Mouse (Mus musculus): Measurements from ENCODE around the gene Gm884. TPM values are rescaled to one million over a fixed set of nuclear protein-coding genes. Genes with fewer than 3 reads are reported as not detected.

The Gm884 gene
- total RNA-seq (2021): not detected
- long read RNA-seq, experiment 1: 0 reads
- long read RNA-seq, experiment 2: 0 reads

- no peak within 1 kb of the TSS for H3K4me3 ChIP-seq
- TF ChIP-seq CTCF (conservative IDR thresholded peaks at IDR 0.05): no peak
- no peak for DNase-seq (ENCODE audit: low spot score in 2 of 2)
- no peak within 1 kb of the TSS for H3K27ac ChIP-seq
These were observed at the start of gene Gm884 for GRCm38 (mm10) chr11:103621040-103621439. Gm884 (minus strand) TSS chr11:103621140.

- no peak overlapping the region; the same call in 1 of the 2 replicates for H3K4me3 ChIP-seq
- no peak for DNase-seq (ENCODE audit: low spot score in 2 of 2)
- H3K27ac ChIP-seq: peak overlapping the region; percentile 87
These were observed 46.0 kb upstream of the Gm884 start for GRCm38 (mm10) chr11:103666907-103667426.

GRCm38 (mm10) chr11:103666181-103666906, 45.4 kb upstream of the Gm884 start:
- TF ChIP-seq CTCF (conservative IDR thresholded peaks at IDR 0.05): no peak
- Histone ChIP-seq H3K27ac (peak overlapping the region; percentile 87), H3K4me3 (no peak overlapping the region; the same call in 1 of the 2 replicates)
- DNase-seq (ENCODE audit: low spot score in 2 of 2): peak; percentile 71 to 88

More at GRCm38 (mm10) chr11:103666907-103667426, 46.0 kb upstream of the Gm884 start:
- no peak; the same call in 1 of the 2 replicates for TF ChIP-seq CTCF (conservative IDR thresholded peaks at IDR 0.05)

GRCm38 (mm10) chr11:103665695-103666094, 44.8 kb upstream of the Gm884 start:
- H3K27ac ChIP-seq: peak overlapping the region; percentile 87
- no peak overlapping the region for H3K4me3 ChIP-seq
- no peak for DNase-seq (ENCODE audit: low spot score in 2 of 2)
- no peak for TF ChIP-seq CTCF (conservative IDR thresholded peaks at IDR 0.05)

- peak overlapping the region; percentile 70; the same call in 1 of the 2 replicates for H3K27ac ChIP-seq
- peak in 1 of 2 experiments; percentile 57 for DNase-seq (ENCODE audit: low spot score in 2 of 2)
These were observed 42.2 kb upstream of the Gm884 start for GRCm38 (mm10) chr11:103663119-103663518.

GRCm38 (mm10) chr11:103662546-103662945, 41.6 kb upstream of the Gm884 start:
- Histone ChIP-seq H3K27ac (peak overlapping the region; percentile 77), H3K4me3 (no peak overlapping the region)
- peak; percentile 62 to 84 for DNase-seq (ENCODE audit: low spot score in 2 of 2)
- no peak for TF ChIP-seq CTCF (conservative IDR thresholded peaks at IDR 0.05)

More at GRCm38 (mm10) chr11:103663119-103663518, 42.2 kb upstream of the Gm884 start:
- no peak overlapping the region for H3K4me3 ChIP-seq
- no peak for TF ChIP-seq CTCF (conservative IDR thresholded peaks at IDR 0.05)

- no peak for TF ChIP-seq CTCF (conservative IDR thresholded peaks at IDR 0.05)
- H3K4me3 ChIP-seq: no peak overlapping the region
- peak overlapping the region; percentile 77 for H3K27ac ChIP-seq
- peak in 1 of 2 experiments; percentile 55 for DNase-seq (ENCODE audit: low spot score in 2 of 2)
These were observed 40.9 kb upstream of the Gm884 start for GRCm38 (mm10) chr11:103661863-103662262.

GRCm38 (mm10) chr11:103658189-103658588, 37.2 kb upstream of the Gm884 start:
- H3K4me3 ChIP-seq: no peak overlapping the region
- no peak for TF ChIP-seq CTCF (conservative IDR thresholded peaks at IDR 0.05)
- no peak for DNase-seq (ENCODE audit: low spot score in 2 of 2)
- H3K27ac ChIP-seq: no peak overlapping the region

- TF ChIP-seq CTCF (conservative IDR thresholded peaks at IDR 0.05): no peak
- DNase-seq (ENCODE audit: low spot score in 2 of 2): no peak
- Histone ChIP-seq H3K4me3 (no peak overlapping the region), H3K27ac (no peak overlapping the region)
These were observed 35.6 kb upstream of the Gm884 start for GRCm38 (mm10) chr11:103656520-103656919.

- no peak overlapping the region for H3K4me3 ChIP-seq
- DNase-seq (ENCODE audit: low spot score in 2 of 2): peak; percentile 56 to 71
- H3K27ac ChIP-seq: peak overlapping the region; percentile 82
- no peak for TF ChIP-seq CTCF (conservative IDR thresholded peaks at IDR 0.05)
These were observed 32.5 kb upstream of the Gm884 start for GRCm38 (mm10) chr11:103653359-103653965.

- Histone ChIP-seq H3K4me3 (peak overlapping the region; percentile 59), H3K27ac (peak overlapping the region; percentile 82)
- DNase-seq (ENCODE audit: low spot score in 2 of 2): peak in 1 of 2 experiments; percentile 69
- TF ChIP-seq CTCF (conservative IDR thresholded peaks at IDR 0.05): no peak
These were observed 30.5 kb upstream of the Gm884 start for GRCm38 (mm10) chr11:103651426-103651825.

- H3K27ac ChIP-seq: peak overlapping the region; percentile 95
- DNase-seq (ENCODE audit: low spot score in 2 of 2): no peak
- TF ChIP-seq CTCF (conservative IDR thresholded peaks at IDR 0.05): no peak
These were observed 29.1 kb upstream of the Gm884 start for GRCm38 (mm10) chr11:103649983-103650493.

More at GRCm38 (mm10) chr11:103649983-103650493, 29.1 kb upstream of the Gm884 start:
- H3K4me3 ChIP-seq: peak overlapping the region; percentile 59
